Mouse (Mus musculus) ovary, postnatal 14 days (tissue): ENCODE results near the gene Yy1.

Experiments used
- DNase-seq: peaks from one replicate; pipeline ENCODE4 v3.0.0; 2022; ENCODE audit warnings: low spot score

Gene Yy1

GRCm38 (mm10) chr12:108857589-108858184, 64.9 kb downstream of the Yy1 start:
- peak; percentile 15 for DNase-seq

- DNase-seq: no peak
These were observed 65.7 kb downstream of the Yy1 start for GRCm38 (mm10) chr12:108858486-108858885.

- no peak for DNase-seq
These were observed 72.3 kb downstream of the Yy1 start for GRCm38 (mm10) chr12:108865007-108865494.

GRCm38 (mm10) chr12:108869575-108869974, 76.8 kb downstream of the Yy1 start:
- no peak for DNase-seq
